Mouse (Mus musculus) layer of hippocampus, adult 2 months (tissue): Measurements from ENCODE around the gene Fam129a. TPM values are rescaled to one million over a fixed set of nuclear protein-coding genes. Genes with fewer than 3 reads are reported as not detected.
"Not testable (repeated sequence)": the region's sequence is repeated elsewhere in the genome, so short reads cannot be mapped to it uniquely, and the experiment has no call there.

Source experiments
- DNase-seq, 2 experiments: peaks; one replicate each; pipeline ENCODE4 v3.0.0; 2022; ENCODE audit warnings: low spot score in 2 of 2
- H3K27ac ChIP-seq: fragments of 200-600 bp; 2 replicates; pipeline ENCODE4 v1.8.1; 2022
- H3K4me3 ChIP-seq: fragments of 200-600 bp; 2 replicates; pipeline ENCODE4 v1.8.1; 2022; ENCODE audit warnings: mild to moderate bottlenecking
- CTCF ChIP-seq: fragments of 200-600 bp; conservative IDR thresholded peaks from 2 replicates; pipeline ENCODE4 v1.8.1; 2022; ENCODE audit warnings: antibody characterized with exemption, mild to moderate bottlenecking, moderate library complexity
- total RNA-seq, 2 experiments: library from RNA; stranded (reverse); gene quantifications; 2 replicates each; pipeline ENCODE4 v1.2.3; 2021

Fam129a gene
- total RNA-seq, 2 experiments from 2014 or later, result 1.4 to 1.7 TPM

GRCm38 (mm10) chr1:151689561-151689960 lies 118.6 kb downstream of the Fam129a start:
- Histone ChIP-seq H3K4me3 (no peak overlapping the region), H3K27ac (no peak overlapping the region)
- no peak for TF ChIP-seq CTCF
- no peak for DNase-seq

DNA sequence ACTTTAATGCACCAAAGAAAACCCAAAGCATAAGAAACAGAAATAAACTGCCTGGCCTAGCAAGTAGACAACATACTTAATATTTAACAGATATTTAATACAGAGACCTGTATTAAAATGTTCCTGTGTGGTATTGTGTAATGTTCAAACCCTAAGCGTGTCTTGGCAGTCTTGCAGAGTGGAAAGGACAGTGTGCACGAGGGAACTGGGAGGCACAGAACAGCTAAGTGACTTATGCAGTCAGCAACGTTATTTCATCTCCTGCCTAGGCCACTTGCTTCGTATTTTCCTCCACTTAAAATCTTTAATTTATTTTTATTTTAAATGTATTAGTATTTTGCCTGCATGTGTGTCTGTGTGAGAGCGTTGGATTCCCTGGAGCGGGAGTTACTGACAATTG lies 119.1 kb downstream of the Fam129a start:
- Histone ChIP-seq H3K27ac (no peak overlapping the region), H3K4me3 (no peak overlapping the region)
- no peak for DNase-seq
- TF ChIP-seq CTCF, result no peak

GRCm38 (mm10) chr1:151690583-151691193 lies 119.7 kb downstream of the Fam129a start:
- DNase-seq, result no peak
- no peak overlapping the region for H3K27ac ChIP-seq
- no peak for TF ChIP-seq CTCF
- H3K4me3 ChIP-seq, result no peak overlapping the region

DNA sequence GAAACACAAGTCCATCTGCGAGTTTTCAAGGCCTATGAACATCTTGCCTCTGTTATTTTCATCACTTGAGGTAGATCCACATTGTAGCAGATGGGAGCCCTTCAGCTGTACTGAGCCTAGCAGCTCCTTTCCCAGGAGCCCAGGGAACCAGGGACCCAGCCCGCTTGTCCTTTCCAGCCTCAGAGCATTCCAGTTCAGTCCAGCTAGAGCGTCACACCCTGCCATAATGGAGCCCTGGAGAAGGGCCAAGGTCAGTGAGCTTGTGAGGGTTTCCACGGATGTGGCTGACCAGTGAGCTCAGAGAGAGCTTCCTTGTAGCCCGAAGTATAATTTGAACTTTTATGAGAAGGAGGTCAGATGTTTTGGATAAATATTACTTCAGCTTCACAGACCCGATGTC lies 121.9 kb downstream of the Fam129a start:
- H3K4me3 ChIP-seq, DNase-seq, H3K27ac ChIP-seq: not testable (repeated sequence)

- Histone ChIP-seq H3K4me3 (no peak overlapping the region), H3K27ac (no peak overlapping the region)
- DNase-seq, result no peak
- TF ChIP-seq CTCF, result no peak
Measured at GRCm38 (mm10) chr1:151696751-151697150, 125.8 kb downstream of the Fam129a start.

- no peak for DNase-seq
- Histone ChIP-seq H3K27ac (no peak overlapping the region), H3K4me3 (no peak overlapping the region)
- TF ChIP-seq CTCF, result no peak
Measured at GRCm38 (mm10) chr1:151697901-151698641, 127.1 kb downstream of the Fam129a start.

DNA sequence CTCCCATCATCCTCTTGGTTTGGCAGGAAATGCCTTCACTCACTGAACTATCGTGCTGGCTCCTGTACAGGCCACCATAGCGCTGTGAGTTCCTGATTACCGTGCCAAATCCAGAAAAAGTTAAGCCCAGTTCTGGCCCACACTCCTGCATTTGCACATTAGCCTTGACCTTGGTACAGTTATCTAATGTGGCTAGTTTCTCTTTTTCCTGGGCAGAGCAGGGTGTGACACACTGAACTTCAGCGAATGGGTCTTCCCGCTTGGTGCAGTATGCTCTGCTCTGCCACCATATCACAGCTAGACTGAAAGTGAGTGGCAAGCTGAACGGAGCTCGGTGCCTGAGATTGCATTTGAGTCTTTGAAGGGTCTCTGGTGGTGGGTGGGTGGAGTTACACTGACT lies 128.4 kb downstream of the Fam129a start:
- TF ChIP-seq CTCF, result no peak
- H3K27ac ChIP-seq, result no peak overlapping the region
- DNase-seq, result no peak
- H3K4me3 ChIP-seq, result no peak overlapping the region

DNA sequence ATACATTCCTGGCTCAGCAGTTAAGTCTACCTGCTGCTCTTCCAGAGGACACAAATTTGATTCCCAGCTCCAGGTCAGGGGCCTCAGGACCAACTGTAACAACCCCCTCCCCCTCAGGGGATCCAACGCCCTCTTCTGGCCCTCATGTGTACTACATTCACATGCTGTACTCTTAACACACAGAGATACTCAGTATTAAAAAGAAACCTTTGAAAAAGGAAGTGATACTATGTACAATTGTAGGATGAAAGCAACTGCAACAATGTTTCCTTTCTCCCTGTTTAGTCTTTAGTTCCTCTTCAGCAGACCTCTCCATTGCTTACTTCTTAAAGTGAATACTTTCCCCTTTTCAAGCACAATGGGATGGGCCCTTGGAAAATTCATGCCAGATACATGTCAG lies 131.8 kb downstream of the Fam129a start:
- Histone ChIP-seq H3K27ac (no peak overlapping the region), H3K4me3 (no peak overlapping the region)
- no peak for DNase-seq
- peak; percentile 54 for TF ChIP-seq CTCF

GRCm38 (mm10) chr1:151705723-151706396 lies 134.9 kb downstream of the Fam129a start:
- peak; percentile 100 for TF ChIP-seq CTCF
- Histone ChIP-seq H3K4me3 (peak overlapping the region; percentile 8; the same call in 1 of the 2 replicates), H3K27ac (no peak overlapping the region)
- peak; percentile 77 to 94 for DNase-seq

- H3K27ac ChIP-seq, result no peak overlapping the region
- TF ChIP-seq CTCF, result no peak
- H3K4me3 ChIP-seq, result no peak overlapping the region
- no peak for DNase-seq
Measured at GRCm38 (mm10) chr1:151706397-151706752, 135.4 kb downstream of the Fam129a start.

DNA sequence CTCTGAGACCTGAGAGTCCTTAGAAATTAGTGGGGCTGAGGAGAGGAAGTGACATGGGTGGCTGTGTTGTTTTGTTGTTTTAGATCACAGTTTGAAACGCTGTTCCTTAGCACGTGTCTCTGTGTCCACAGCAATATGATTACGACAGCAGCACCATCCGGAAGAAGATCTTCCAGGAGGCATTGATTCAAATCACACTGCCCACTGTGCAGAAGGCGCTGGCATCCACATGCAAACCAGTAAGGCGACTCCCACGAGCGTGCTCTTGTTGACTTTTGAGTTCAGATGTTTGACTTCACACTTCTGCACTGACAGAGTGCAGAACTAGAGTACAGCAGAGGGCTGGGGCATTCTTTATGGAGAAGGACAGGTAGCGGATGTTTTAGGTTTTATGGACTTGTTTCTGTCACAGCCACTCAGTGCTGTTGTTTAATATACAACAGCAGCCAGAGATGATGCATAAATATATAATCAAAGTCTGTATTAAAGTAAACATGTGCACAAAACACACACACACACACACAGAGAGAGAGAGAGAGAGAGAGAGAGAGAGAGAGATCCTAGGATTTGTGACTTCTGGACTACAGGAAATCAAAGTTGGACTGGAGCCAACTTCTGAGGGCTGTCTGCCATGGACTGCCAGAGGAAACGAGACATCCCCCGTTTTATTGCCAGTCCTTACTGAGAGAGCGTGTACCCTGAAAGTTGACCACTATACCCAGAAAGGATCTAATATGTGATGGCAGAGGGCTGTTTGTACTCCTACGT lies 138.2 kb downstream of the Fam129a start:
- no peak for DNase-seq
- Histone ChIP-seq H3K27ac (no peak overlapping the region), H3K4me3 (no peak overlapping the region)
- no peak for TF ChIP-seq CTCF

GRCm38 (mm10) chr1:151709734-151710022 lies 138.7 kb downstream of the Fam129a start:
- no peak for DNase-seq
- H3K4me3 ChIP-seq, result no peak overlapping the region
- no peak for TF ChIP-seq CTCF
- H3K27ac ChIP-seq, result no peak overlapping the region

- Histone ChIP-seq H3K4me3 (no peak overlapping the region), H3K27ac (no peak overlapping the region)
- no peak for DNase-seq
- no peak for TF ChIP-seq CTCF
Measured at GRCm38 (mm10) chr1:151710424-151711055, 139.6 kb downstream of the Fam129a start.
